Mouse (Mus musculus) heart, adult 18-20 months (tissue): ENCODE results near the gene Sec24c. TPM values are rescaled to one million over a fixed set of nuclear protein-coding genes. Genes with fewer than 3 reads are reported as not detected.

Experiments used
- DNase-seq, 2 experiments: peaks; one replicate each; pipeline ENCODE4 v3.0.0; 2021 to 2022; ENCODE audit warnings: mixed read lengths in 1 of 2
- total RNA-seq, 2 experiments: library from RNA; stranded (reverse); gene quantifications; 2 replicates each; pipeline ENCODE4 v1.2.3; 2021

Sec24c gene
- total RNA-seq, 2 experiments from 2014 or later: 95.8 to 97.9 TPM

DNA sequence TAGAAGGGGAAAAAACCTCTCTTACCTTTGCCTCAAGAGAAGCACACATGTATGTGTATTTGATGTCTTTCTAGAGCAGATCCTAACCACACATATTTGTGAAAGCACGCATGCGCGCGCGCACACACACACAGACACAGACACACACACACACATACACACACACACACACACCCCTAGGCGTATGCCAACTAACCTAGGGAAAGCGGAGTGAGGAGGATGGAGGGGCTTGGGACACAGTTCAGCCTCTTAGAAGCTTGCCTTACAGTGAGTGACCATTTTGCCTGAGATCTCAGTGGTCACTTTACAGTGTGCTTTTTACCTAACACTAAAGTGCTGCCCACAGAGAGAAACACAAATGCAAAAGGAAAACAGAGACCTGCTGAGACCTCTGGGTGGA lies 14.4 kb upstream of the Sec24c start:
- no peak for DNase-seq

GRCm38 (mm10) chr14:20660827-20661660 lies 13.1 kb upstream of the Sec24c start:
- peak; percentile 97 for DNase-seq

DNA sequence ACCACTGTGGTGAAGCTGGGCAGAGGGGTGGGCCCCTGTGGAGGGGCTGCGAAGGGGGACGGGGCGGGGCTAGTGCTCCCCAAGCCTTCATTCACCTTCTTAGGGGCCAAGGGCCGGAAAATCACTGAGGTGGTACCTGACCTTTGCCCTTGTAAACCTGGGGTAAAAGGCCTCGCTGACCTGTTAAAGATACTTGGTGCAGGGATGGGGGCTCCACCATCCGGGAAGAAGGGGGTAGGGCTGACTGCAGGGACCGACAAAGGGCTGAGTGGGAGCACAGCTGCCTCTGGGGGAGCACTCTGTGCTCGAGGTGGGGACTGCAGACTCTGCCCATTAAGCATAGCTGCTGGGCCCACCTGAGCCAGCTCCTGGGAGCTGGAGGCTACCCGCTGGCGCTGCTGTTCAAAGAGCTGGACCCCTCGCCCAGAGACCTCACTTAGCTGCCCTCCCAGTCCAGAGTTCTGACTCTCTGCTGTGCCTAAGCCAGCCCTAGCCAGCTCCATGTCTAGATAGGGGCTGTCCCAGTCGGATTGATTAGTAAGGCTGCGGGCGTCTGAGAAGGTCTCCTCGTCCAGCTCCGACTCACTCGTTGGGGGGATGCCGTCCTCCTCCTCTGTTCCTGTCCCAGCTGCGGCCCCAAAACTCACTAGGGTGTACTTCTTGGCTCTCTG lies 12.3 kb upstream of the Sec24c start:
- DNase-seq: no peak

DNA sequence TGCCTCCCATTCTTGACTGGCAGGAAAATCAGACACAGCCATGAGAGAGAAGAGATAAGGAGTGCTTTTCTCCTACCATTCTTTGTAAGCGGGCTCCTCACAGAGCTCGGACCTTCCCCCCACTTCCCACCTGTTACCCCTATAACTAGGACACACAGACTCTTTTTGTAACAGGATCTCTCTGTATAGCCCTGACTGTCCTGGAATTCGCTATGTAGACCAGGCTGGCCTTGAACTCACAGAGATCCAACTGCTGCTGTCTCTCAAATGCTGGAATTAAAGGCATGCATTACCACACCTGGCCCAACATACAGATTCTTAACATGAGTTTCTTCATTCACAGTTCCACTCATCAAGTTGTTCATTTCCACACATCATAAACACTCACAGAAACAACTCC lies 11.4 kb upstream of the Sec24c start:
- no peak for DNase-seq

- no peak for DNase-seq
These were observed 10.5 kb upstream of the Sec24c start for GRCm38 (mm10) chr14:20663601-20664000.

DNA sequence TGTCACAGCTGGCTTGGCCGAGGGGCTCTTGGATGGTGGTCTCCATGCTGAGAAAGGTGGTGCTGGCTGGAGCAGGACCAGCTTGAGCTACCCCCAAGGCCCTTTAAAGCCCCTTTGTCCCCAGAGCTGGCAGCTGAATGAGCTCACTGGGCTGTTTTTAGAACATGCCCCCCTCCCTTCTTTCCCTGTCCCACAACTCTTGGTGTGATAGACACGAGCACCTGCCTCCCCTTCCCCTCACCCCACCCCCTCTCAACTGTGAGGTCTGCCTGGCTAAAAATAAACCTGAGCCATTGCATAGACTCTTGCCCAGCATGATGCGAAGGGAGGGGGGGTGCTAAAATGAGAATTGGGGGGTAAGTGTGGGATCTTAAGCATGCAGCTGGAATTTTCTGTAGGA lies 9.7 kb upstream of the Sec24c start:
- peak; percentile 50 to 57 for DNase-seq

- DNase-seq: no peak
These were observed 6.6 kb upstream of the Sec24c start for GRCm38 (mm10) chr14:20667469-20667868.

DNA sequence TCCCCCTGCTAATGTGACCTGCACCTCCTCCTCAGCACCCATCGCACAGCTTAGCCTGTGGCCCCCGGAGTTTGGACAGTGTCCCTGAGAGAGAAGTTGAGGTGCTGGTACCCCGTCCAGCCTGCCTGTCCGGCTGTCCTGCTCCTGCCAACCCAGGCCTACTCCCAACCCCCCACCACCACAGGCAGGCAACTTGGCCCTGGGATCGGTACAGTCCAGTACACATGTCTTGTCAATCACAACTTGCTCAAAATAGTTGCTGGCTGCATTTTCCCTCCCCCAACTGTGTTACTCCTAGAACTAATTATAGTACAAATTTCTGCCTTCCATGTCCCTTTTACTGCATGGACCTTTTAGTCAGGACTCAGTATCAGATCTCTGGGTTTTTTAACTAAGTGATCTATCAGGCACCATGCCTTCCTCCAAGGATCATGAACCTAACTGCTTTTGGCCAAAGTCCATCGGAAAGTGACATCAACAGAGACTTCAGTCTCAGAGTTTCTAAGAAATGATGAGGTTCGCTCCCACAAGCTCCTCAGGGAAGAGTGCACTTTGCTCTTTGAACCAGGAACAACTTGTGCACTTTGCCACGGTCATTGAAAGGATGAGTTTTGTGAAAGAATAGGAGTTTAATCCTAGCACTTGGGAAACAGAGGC lies 5.8 kb upstream of the Sec24c start, which contains the start of gene Synpo2l:
Gene Synpo2l (minus strand): TSS at position 201 of the 657 bp plus-strand sequence.
- peak; percentile 75 to 84 for DNase-seq

- DNase-seq: no peak
These were observed 1.1 kb upstream of the Sec24c start for GRCm38 (mm10) chr14:20672990-20673389.

DNA sequence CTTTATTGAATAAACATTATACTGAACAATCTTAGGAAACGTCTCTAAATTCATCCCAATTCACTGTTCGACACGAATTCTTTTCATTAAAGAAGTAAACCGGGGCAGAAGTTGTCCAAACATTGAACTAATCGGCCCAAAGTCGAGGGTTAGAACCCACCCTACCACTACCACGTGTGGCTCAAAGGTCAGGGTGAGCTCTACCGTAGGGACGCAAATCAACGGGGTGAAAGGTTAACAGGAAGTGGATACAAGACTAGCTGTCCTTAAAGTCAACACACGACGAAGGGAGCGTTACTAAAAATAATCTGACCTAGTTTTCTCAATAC lies 409 bp upstream of the Sec24c start:
- DNase-seq: peak in 1 of 2 experiments; percentile 81

GRCm38 (mm10) chr14:20677906-20678305 lies 3.8 kb downstream of the Sec24c start:
- DNase-seq: no peak

- DNase-seq: no peak
These were observed 7.6 kb downstream of the Sec24c start for GRCm38 (mm10) chr14:20681742-20682141.

- DNase-seq: peak in 1 of 2 experiments; percentile 52
These were observed 8.4 kb downstream of the Sec24c start for GRCm38 (mm10) chr14:20682498-20682897.

DNA sequence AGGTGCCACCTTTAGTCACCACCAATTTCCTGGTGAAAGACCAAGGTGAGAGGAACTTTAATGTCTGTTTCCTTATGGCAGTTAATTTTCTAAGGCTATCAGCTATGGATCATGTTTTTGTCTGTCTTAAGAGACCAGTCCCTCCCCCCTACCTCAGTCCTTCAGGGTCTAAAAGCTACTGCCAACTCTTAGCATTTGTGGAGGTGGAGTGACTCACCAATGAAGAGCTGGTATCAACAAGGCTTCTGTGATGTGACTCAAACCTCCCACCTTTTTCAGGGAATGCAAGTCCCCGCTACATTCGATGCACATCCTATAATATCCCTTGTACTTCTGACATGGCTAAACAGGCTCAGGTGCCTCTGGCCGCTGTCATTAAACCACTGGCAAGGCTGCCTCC lies 12.5 kb downstream of the Sec24c start:
- DNase-seq: no peak

DNA sequence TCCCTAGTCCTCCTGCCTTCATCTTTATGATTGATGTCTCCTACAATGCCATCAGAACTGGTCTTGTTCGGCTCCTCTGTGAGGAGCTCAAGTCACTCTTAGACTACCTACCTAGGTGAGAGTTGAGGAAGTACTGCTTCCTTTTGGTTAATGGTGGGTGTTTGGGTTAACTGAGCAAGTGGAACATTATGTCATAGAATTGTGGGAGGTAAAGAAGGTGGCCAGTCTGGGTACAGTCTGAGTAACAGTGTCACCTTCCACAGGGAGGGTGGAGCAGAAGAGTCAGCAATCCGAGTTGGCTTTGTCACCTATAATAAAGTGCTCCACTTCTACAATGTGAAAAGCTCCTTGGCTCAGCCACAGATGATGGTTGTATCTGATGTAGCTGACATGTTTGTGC lies 14.9 kb downstream of the Sec24c start:
- no peak for DNase-seq

DNA sequence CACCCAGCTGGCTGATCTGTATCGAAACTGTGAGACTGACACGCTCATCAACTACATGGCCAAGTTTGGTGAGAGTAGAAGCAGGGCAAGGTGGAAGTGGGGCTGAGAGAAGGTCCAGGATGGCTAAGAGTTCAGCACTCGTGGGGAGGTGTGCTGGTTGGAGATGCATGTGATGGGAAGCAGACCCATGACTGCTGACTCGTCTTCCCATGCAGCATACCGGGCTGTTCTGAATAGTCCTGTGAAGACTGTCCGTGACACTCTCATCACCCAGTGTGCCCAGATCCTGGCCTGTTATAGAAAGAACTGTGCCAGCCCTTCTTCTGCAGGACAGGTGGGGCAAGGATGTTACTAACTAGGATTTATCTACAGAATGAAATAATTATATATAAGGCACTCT lies 17.7 kb downstream of the Sec24c start:
- no peak for DNase-seq

DNA sequence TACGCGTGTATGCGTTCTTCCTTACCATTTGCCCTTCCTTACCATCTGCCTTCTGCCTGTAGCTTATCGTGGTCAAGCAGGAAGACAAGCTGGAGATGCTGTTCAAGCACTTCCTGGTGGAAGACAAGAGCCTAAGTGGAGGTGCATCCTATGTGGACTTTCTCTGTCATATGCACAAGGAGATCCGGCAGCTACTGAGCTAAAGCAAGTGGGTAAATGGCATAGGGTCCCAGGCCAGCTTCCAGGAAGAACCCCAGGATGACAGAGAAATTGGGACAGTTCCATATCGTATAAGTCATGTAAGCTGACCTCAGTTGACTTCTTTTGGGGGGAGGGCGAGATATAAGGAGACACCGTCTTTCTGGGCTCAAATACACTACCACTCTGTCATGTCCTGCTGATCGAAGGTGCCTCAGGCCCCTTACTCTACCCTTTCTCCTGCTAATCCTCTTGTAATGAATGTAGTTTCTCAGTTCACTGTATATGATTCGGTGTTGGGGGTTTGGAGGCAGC lies 19.5 kb downstream of the Sec24c start:
- no peak for DNase-seq

GRCm38 (mm10) chr14:20694185-20694883 lies 20.2 kb downstream of the Sec24c start:
- peak in 1 of 2 experiments; percentile 22 for DNase-seq

DNA sequence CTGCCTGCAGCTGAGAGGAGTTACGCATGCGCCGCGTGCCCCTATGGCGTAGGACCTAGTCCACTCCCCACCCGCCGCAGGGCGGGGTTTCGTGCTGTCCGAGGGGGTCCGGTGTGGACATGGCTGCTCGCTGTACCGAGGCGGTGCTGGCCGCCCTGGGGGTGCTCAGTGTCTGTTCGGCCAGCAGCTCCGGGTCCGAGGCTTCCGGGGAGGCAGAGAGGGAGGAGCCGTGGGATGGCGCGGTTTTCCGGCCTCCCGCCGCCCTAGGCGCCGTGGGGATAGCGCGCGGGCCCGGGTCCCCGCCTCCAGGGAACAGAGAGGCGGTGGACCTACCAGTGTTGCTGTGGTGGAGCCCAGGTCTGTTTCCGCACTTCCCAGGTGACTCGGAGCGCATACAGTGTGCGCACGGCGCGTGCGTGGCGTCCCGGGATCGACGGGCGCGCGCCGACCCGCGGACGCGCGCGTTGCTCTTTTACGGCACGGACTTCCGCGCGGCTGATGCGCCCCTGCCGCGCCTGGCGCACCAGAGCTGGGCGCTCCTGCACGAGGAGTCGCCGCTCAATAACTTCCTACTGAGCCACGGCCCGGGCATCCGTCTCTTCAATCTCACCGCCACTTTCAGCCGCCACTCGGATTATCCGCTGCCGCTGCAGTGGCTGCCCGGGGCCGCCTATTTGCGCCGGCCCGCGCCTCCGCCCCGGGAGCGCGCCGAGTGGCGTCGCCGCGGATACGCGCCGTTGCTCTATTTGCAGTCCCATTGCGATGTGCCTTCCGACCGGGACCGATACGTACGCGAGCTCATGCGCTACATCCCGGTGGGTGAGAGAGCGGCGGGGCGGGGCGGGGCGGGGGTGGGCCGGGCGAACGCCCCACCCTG lies 21.0 kb downstream of the Sec24c start, which contains the start of gene Fut11:
Gene Fut11 (plus strand): TSS at position 85 of the 877 bp plus-strand sequence.
- peak; percentile 91 to 92 for DNase-seq

- DNase-seq: peak; percentile 41 to 61
These were observed 21.8 kb downstream of the Sec24c start for GRCm38 (mm10) chr14:20695761-20696520.
